Mouse (Mus musculus): ENCODE results near the gene 1700056E22Rik.

- TF ChIP-seq CTCF (IDR thresholded peaks at IDR 0.05; ENCODE audit: low read depth, low read length) (no peak), POLR2A (IDR thresholded peaks at IDR 0.05; ENCODE audit: borderline replicate concordance, low read depth, low read length) (no peak)
Measured at GRCm38 (mm10) chr1:184042745-184043144, 8.6 kb upstream of the 1700056E22Rik start.

Measured in bone marrow macrophage, adult 2 months (primary cell).